Mouse (Mus musculus) right cerebral cortex, postnatal 14 days (tissue): Measurements from ENCODE around the gene 1700016D06Rik.

Experiments used
- DNase-seq: peaks from one replicate; pipeline ENCODE4 v3.0.0; 2022

The 1700016D06Rik gene

DNA sequence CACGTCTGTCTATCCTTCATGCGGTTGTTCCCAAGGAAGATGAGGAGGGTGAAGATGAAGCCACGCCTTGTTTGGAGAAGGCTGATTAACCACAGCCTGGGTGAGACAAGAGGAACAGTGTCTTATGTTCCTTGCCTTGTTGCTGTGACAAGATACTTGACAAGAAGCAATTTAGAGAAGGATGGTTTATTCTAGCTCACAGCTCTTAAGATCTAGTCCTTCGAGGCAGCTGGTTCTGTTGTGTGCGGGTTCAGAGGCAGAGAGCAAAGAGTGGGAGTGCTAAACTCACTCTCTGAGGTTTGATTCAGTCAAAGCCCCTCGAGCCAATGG is at the start of gene 1700016D06Rik:
TSS of gene 1700016D06Rik (minus strand) at position 31 of the 330 bp plus-strand sequence.
- no peak for DNase-seq

DNA sequence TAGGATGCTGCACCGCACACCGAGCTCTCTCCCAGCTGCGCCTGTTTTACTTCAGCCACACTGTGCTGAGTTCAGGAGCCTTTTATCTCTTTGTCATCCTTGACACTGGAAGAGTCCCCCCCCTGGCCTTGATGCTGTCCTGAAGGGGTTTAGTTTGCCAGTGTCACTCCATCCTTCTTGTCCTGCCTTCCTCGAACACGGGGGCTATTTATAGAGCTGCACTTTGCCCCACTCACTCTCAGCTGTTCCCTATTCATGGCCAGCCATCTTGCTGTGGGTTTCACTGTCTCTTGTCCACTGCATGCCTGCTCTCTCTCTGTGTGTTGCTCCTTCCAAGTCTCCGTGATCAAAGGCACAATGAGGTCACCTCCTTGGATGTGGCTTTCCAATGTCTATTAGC is 48.6 kb upstream of the 1700016D06Rik start:
- DNase-seq = no peak

DNA sequence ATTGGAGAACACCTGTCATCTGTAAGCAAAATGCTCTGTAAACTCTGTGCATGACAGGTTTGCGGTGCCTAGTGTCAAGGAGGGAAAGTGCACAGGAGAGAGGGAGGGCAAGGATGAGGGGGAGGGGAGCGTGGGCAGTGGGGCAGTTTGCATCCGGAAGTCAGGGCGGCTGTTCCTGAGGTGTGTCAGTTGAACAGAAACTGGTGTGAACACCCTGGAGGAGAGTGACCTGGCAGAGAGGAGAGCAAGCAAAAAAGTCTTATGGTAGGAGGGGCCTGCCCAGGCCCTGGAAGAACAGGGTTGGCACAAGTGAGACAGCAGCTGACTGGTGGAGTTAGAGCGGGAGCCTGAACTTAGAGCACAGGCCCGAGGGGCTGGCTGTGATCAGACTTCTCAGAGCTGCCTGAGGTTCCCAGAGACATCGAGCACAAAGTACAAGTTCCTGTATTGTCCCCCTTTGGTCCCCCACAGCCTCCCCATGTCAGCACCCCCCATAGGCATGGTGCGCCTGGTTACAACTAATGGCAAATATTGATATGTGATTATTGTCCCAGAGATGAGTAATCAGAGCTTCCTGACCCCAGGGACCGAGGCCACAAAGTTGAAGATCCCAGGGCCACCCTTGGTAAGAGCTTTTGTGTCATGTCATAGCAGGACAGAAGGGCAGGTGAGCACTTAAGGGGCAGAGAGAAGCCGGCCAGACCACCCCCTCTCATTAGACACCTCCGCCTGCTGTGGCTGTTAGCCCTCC is 46.2 kb upstream of the 1700016D06Rik start:
- no peak for DNase-seq

DNA sequence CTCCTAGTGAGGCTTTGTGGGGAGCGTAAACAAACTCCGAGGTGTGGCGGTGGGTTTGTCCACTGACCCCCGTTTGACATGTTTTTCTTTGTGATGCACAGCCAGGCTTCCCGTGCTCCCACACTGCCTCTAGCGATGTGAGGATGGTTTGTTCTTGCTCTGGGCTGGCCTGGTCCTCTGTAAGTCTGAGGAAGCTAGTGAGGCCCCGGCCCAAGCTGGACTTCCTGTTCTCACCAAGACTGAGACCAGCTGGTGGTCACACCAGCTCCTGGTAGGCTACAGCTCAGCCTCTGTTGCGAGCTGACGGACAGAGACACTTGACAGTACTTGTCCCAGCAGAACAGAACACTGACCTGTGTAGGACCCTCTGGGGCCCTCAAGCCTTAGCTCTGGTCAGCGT is 42.7 kb upstream of the 1700016D06Rik start:
- DNase-seq = peak; percentile 27

DNA sequence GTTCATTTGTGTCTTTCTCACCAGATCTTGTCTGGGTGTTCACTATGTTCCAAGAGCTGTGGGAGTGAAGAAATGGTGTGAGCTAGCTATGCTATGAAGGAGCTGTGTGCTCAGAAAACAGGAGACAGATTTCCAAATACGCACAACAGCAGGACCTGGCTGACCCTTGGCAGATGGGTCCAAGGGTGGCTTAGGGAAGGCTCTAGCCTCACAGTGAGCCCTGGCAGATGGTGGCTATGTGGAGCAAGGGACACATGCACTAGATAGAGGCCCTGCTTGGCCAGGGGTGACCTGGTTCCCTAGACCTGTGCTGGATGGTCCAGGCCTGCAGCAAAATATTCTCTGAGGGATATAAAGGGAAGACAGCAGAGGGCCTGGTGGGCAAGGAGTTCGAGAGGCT is 40.0 kb upstream of the 1700016D06Rik start:
- no peak for DNase-seq

DNA sequence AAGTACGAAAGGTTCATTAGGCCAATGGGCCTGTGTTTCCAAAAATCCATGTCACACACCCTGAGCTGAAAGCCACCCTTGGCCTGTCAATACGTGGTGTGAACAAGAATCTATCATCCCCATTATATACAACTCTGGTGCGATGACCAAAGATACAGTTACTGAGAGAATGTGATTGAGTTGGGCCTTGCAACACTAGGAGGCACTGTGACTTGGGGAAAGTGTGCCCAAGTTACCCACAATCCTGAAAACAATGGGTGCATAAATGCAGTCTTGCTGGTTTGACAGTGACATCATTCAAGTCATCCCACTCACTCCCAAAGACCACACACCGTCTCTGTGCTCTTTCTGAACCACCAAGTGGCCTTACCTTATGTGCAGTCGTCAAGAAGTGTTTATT is 38.2 kb upstream of the 1700016D06Rik start:
- DNase-seq = no peak

DNA sequence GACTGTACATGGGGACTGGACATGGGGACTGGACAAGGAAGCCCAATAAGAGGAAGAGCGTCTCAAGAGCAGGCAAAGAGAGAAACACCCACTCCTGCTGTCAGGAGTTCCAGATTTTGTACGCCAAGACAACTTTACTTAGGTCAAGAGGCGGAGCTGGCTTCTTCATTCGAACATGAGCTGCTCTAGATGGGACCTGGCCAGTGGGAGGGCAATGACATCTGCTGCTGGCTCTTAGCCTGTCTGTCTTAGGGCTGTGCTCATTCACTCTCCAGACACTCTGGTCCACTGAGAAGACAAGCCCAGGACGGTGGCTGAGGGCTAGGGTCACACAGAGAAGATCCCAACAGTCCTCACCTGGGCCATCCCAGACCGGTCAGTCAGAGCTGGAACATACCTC is 36.2 kb upstream of the 1700016D06Rik start:
- no peak for DNase-seq

DNA sequence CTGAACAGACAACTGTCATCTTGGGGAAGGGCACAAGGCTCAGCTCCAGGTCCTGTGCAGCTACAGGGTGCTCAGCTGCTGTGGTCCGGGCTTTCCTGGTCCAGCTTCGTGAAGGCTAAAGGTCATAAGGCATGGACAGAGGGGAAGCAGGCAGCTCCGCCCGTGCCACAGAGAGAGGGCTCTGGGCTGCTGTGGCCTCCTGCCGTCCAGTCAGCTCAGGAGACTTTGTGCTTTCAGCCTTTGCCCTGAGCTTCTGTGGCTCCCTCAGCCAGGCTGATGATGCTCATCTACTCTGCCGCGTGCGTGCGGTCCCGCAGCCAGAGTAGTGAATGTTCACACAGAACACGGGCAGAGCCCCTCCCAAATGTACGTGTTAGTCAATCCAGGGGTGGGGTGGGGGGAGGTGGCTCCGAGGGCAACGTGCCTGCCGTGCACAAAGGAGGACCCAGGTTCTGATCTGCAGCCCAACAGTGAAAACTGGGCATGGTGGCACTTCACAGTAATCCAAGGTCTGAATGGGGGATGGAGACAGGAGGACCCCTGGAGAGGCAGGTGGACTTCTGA is 34.9 kb upstream of the 1700016D06Rik start:
- no peak for DNase-seq

DNA sequence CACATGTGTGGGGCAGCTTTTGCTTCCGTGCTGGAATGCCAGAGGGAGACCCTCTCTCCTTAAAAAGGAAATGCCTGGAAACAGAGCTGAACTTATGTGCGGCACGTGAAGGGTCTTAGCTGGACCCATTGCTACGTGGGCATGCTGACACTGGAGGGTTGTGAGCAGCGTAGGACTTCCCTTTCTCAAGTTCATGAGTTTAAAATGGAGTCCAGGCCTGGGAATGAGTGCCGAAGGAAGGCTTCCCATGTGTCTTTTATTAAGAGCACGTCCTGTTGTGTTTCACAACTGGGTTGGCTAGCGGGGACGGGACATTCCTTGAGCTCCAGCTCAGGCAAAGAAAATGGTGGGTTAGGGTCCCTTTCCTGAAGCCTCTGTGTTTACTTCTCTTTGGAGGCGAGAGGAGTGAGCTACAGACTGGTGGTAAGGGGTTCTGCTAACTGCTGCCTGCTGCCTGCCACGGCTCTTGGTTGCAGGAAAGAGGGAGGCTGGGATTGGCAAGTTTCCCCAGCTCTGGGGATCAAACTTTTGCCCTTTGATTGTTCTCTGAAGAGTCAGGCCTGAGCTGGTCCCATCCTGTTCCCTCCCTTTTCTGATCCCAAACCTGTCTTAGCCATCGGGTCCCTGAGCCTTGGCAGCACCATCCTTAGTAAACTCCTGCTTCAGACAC is 29.5 kb upstream of the 1700016D06Rik start:
- DNase-seq = no peak

DNA sequence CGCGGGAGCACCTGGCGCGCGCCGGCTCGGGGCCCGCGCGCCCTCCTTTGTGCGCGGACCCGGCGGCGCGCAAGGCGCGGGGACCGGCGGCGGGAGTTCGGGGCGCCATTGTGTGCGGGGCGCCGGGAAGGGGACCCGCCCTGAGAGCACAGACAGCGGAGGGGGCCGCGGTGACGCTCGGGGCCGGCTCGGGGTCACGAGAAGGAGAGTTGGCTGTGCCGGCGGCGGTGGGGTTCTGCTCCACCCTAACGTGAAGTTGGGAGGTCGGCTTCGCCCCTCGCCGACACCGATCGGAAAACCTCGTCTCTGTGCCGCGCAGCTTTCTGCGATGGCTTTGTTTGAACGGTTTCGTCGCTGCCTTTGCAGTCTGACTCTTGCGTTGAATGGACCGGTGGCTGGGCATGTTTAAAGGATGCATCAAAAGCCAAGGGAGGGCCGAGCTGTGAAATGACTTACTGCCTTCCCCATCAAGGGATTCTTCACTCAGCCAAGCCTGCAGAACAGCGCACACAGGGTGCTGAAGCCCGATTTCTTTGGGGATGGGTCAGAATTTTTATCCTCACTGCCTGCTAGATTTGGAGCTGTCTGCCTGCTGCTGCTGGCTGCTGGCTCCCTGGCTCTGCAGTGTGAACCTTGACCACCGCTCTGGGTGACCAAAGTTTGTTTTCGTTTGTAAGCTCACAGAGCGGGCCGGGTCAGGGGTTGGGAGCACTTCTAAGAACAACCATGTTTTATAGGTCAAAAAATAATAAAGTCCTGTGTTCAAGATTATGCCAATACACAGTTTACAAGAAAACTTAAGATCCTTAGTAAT is 27.8 kb upstream of the 1700016D06Rik start:
- peak; percentile 48 for DNase-seq

DNA sequence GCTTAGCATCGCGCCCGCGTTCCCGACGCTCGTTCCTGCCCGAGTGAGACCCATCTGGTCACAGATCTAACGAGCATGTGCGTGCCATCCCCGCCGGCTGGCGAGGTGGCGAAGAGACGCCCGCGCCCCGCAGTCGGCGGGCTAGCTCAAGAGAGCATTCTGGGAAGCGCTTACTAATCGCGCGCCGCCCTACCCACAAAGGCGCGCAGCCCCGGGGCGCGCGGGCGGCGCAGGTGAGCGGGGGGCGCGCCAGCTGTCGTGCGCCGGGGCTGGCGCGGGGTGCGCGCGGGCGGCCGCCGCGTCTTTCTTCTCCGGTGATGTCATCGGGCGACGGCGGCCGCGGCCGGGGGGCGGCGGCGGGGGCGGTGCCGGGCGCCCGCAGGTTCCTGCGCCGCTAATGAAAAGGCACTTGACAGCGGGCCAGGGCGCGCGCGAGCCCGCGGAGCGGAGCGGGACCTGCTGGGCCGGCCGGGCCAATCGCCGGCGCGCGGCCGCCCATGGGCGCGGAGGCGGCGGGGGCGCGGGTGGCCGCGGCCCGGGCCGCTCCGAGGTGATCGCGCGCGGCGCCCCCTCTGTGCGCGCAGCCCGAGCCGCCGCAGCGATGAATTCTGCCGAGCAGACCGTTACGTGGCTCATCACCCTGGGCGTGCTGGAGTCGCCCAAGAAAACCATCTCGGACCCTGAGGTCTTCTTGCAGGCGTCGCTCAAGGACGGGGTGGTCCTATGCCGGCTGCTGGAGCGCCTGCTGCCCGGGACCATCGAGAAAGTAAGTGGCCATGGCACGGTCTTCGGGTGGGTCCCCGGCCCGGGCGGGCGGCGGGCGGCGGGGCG is 27.0 kb upstream of the 1700016D06Rik start, which contains the start of gene Arhgef7:
TSS of gene Arhgef7 (plus strand) at position 71 of the 831 bp plus-strand sequence.
- peak; percentile 76 for DNase-seq

DNA sequence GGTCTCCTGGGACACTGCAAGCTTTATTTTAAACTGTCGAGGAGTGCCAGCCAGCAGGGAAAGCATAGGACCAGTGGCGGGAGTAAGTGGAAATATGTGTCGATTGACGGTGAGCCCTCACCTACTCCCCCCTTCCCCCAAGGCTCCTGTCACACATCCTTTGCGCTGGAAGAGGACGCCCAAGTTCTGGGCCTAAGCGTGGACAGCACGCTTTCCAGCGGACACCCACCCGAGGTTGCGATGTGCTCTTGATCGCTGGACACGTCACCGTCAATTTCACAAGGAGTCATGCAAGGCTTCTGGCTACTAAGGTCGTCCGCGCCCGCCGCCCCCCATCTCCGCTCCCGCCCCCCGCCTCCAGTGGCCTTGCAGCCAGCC is 26.4 kb upstream of the 1700016D06Rik start:
- no peak for DNase-seq

DNA sequence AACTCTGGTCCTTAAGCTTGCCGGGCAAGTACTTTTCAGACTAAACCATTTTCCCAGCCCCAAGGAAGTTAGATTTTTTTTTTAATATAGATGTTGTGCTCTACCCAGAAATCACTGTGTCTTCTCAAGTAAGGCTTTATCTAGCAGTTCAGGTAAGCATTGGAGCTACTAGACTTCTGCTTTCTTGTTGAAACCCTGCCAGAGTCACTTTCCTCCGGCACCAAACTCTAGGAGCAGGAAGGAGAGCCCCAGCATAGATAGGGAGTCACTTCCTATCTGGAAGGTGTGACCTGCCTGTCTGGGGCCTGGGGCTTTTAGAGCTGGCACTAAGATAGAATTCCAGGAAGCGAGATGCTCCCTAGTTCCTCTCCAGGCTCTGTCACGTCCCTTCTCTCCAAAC is 16.3 kb upstream of the 1700016D06Rik start:
- no peak for DNase-seq

DNA sequence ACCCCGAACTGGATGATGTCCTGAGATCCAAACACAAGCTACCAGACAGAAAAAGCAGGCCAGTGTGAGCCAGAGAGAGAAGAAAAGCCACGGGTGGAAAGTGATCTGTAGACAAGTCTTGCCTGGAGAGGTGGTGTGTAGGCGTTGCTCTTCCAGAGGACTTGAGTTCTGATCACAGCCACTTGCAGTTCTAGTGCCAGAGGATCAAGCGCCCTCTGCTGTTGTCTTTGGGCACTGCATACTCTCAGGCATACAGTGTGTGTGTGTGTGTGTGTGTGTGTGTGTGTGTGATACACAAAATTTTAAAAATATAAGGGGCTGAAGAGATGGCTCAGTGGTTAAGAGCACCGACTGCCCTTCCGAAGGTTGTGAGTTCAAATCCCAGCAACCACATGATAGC is 11.4 kb upstream of the 1700016D06Rik start:
- peak; percentile 28 for DNase-seq

DNA sequence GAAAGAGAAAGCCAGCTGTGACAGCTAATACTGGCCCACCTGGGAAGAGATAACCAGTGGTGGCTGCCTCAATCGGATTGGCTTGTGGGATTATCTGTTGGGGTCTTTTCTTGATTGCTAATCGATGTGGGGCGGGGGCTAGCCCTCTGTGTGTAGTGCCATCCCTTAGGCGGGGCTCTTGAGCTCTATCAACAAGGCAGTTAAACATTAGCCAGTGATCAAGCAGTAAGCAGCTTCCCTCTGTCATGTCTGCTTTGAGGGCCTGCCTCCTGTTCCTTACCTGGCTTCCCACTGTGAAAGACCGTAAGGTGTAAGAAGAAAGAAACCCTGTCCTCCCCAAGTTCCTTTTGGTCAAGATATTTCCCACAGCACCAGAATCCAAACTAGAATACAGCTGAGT is 9.6 kb upstream of the 1700016D06Rik start:
- no peak for DNase-seq

DNA sequence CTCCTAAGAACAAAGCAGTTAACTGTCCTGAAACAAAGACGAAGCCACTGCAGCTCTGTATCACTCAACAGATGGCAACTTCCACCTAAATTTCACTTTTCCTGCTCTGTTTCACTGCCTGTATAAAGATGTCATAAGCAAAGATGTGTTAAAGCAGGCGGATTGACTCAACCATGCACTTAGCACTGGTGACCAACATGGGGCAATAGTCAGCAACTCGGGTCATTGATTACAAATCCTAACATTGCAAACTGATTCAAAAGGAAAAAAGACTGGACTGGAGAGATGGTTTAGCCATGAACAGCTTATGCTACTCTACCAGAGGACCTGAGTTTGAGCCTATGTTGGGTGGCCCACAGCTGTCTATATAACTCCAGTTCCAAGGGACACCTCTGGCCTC is 8.7 kb upstream of the 1700016D06Rik start:
- DNase-seq = no peak

DNA sequence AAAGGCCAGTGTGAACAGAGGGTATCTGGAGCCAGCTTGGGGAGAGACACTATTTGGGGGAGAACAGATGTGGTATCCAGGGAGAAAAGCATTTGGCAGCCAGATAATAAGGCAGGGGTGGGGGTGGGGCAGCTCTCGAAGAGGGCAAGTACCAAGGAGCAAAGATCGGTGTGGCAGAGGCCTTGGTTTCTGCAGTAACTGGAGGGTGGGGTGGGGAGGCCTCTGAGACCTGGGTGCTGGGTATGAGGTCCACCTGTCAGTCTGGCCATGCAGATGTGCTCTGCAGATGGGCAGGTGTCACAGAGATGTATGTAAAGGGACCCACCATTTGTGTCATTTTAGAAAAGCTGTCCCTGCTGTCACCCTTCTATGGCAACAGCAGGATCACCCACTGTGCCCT is 8.0 kb upstream of the 1700016D06Rik start:
- no peak for DNase-seq

DNA sequence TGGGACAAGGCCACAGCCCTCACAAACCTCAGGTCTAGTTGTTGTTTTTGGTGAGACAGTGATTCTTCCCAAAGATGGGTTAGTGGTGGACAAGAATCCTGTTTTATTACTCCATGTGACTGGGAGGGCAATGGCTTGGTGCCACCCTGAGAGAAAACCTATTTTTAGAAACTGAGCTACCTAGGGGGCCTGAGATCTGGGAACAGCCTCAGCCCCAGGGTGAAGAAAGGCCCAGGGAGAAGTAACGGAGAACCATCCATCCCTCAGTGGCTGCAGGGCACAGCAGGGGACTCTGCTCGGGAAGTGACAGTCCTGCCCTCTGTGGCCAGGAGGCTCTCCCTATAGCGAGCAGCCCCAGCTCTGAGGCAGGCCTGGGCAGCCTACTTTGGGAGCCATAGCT is 6.8 kb upstream of the 1700016D06Rik start:
- no peak for DNase-seq

DNA sequence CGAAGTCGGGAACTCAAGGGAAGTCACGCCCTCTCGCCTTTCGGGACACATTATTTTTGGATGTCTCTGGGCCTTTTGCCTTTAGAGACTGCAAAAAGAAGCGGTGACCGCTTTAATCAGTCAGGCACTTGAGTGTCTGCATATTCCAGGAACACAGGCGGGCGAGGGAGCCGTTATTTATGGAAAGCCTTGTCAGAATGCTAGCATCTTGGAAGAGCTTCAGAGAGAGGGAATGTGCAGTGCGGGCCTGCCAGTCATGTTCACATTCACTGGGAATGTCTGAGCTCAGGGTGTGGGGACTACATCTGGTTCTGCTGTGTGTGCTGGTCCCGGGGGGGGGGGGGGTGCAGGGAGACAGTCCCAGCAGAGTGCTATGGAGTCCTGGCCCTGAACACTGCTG is 5.0 kb upstream of the 1700016D06Rik start:
- DNase-seq = peak; percentile 31

DNA sequence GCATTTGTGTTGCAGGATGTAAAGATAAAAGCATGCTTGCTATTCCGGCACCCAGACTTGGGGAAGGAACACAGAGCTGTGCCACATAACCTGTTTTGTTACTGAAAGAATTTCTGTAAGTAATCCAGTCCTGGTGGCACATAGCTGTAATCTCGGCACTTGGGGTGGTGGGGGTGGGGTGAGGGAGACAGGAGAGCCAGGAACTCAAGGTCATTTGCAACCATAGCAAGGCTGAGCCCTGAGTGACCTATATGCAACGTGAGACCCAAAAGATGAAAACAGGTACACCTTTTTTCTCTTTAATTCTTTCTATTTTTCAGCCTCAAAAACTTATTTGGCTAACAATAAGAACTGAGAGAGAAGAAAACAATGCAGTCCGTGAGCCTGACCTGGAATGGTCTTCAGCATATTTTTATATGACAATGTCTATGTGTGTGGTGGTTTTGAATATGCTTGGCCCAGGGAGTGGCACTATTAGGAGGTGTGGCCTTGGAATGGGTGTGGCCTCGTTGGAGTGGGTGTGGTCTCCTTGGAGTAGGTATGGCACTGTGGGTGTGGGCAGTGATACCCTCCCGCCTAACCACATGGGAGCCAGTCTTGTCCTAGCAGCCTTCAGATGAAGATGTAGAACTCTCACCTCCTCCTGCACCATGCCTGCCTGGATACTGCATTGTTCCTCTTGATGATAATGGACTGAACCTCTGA is 4.0 kb upstream of the 1700016D06Rik start:
- DNase-seq = no peak

DNA sequence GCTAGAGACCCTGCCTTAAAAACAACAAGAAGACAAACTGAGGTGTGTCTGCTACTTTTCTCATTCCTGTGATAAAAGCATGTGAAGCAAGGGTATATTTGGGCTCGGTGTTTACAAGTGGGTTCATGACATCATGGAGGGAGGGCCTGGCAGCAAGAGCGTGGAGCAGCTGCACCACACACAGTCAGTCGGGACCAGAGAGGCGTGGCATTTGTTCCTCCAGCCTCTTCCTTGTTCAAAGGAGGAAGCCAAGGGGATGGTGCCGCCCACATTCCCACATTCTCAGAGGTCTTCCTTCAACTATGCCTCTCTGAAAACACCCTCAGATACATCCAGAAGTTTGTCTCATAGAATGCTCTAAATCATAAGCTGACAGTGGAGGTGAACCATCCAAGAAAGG is 2.9 kb upstream of the 1700016D06Rik start:
- no peak for DNase-seq

DNA sequence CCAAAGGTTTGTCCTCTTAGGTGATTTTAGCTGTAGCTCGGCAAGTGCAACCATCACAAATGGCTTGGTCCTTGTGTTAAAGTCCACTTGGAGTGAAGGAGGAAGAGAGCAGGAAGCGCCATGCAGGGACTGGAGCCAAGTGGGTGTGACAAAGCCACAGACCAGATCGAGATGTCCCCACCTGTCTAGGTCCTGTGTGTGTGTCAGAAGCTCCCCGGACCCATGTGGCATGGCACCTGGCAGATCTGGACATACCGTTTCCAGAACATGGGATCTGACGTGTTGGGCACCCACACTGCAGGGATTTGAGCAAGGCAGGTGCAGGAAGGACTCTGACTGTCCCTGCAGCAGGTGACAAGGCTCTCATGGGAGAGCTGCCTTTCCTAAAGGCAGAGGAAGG is 565 bp upstream of the 1700016D06Rik start:
- no peak for DNase-seq
